Mouse (Mus musculus) heart, embryonic 15.5 days (tissue): Measurements from ENCODE around the gene Nrip2. TPM values are rescaled to one million over a fixed set of nuclear protein-coding genes. Genes with fewer than 3 reads are reported as not detected.
A peak's percentile ranks its signal among the peaks of the same experiment; 100 is the strongest.

Source experiments
- ATAC-seq: fragments of 200-750 bp; cut with Nextera tagmentation; replicated peaks from 2 replicates; pipeline ENCODE4 v1.8.0; 2017; ENCODE audit warnings: low read depth, moderate TSS enrichment; ENCODE audit not compliant: insufficient number of reproducible peaks, insufficient read depth, low FRiP score
- H3K27ac ChIP-seq: fragments of 300-500 bp; sonication (generic); 2 replicates; pipeline ENCODE4 v1.5.1; 2015; ENCODE audit warnings: mild to moderate bottlenecking, inconsistent platforms
- H3K27me3 ChIP-seq: fragments of 300-500 bp; sonication (generic); 2 replicates; pipeline ENCODE4 v1.6.1; 2015; ENCODE audit warnings: inconsistent platforms
- H3K36me3 ChIP-seq: fragments of 300-500 bp; sonication (generic); 2 replicates; pipeline ENCODE4 v1.6.1; 2015; ENCODE audit warnings: mild to moderate bottlenecking, inconsistent platforms
- H3K4me1 ChIP-seq: fragments of 300-500 bp; sonication (generic); replicated peaks from 2 replicates; pipeline ENCODE4 v1.6.1; 2015; ENCODE audit warnings: inconsistent platforms
- H3K4me2 ChIP-seq: fragments of 300-500 bp; sonication (generic); 2 replicates; pipeline ENCODE4 v1.6.1; 2015; ENCODE audit warnings: inconsistent platforms, mild to moderate bottlenecking, moderate library complexity
- H3K4me3 ChIP-seq: fragments of 300-500 bp; sonication (generic); 2 replicates; pipeline ENCODE4 v1.5.1; 2015; ENCODE audit warnings: mild to moderate bottlenecking, inconsistent platforms
- H3K9ac ChIP-seq: fragments of 300-500 bp; sonication (generic); 2 replicates; pipeline ENCODE4 v1.6.1; 2015; ENCODE audit warnings: mild to moderate bottlenecking, inconsistent platforms
- H3K9me3 ChIP-seq: fragments of 300-500 bp; sonication (generic); replicated peaks from 2 replicates; pipeline ENCODE4 v1.6.1; 2016; ENCODE audit warnings: inconsistent platforms
- WGBS: fragments of 180-500 bp; shearing (Covaris S2); methylation state at CpG from one replicate; pipeline ENCODE4 v1.1.7; 2015; ENCODE audit warnings: mixed read lengths; 5-methylcytosine and 5-hydroxymethylcytosine counted together
- polyA plus RNA-seq: library from polyadenylated mRNA; unstranded; fragments of >200 nt; fragmentation: Nextera tagmentation; extraction: Ambion mirVana; gene quantifications from 2 replicates; pipeline ENCODE4 v1.2.1, GENCODE M21; 2015

Nrip2 gene
- polyA plus RNA-seq, 1 experiment from 2014 or later, result 2.3 TPM

DNA sequence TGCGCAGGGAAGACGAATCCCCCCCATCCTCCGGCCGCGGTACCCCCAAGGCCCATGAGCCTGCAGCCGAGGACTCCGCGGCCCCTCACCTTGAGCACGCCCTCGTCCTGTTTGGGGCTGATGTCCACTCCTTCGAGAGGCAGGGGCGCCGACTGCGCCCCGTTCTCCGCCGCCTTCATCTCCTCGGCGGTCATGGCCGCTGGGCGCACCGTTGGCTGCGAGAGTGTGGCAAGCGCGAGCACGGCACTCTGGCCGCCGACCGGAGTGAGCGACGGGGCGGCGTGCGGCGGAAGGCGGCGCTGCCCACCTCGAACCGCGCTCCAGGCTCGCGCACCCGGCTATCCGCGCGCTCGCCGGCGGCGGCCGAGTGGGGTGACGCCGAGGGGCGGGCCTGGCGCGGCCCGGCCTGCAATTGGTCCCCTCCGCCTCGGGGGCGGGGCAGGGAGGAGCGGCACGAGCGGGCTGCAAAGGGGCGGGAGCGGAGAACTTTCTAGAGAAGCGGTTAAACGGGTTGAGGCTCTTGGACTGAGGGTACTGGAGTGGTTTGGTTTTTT lies 39.3 kb downstream of the Nrip2 start, which contains the start of gene Fkbp4:
Fkbp4 (minus strand) TSS at position 361 of the 554 bp plus-strand sequence.
- peak within 1 kb of the TSS; percentile 95 for H3K27ac ChIP-seq
- WGBS, result under 1% methylated on average over 58 of the region's 67 CpGs
- H3K36me3 ChIP-seq, result peaks cover 20% of the 10 kb centered on the region
- peak within 1 kb of the TSS; percentile 96 for H3K9ac ChIP-seq
- H3K4me3 ChIP-seq, result peak within 1 kb of the TSS; percentile 91
- H3K27me3 ChIP-seq, result no peaks in the 10 kb centered on the region
- H3K4me2 ChIP-seq, result peak within 1 kb of the TSS; percentile 85
- peak; percentile 93 for ATAC-seq
- peaks cover 41% of the 10 kb centered on the region for H3K4me1 ChIP-seq
- H3K9me3 ChIP-seq, result no peaks in the 10 kb centered on the region

- H3K36me3 ChIP-seq, result peaks cover 15% of the 10 kb centered on the region
- H3K4me3 ChIP-seq, result peak overlapping the region; percentile 91
- peak; percentile 3; the same call in 1 of the 2 replicates for ATAC-seq
- no peaks in the 10 kb centered on the region for H3K9me3 ChIP-seq
- WGBS, result 19% methylated on average over 18 of the region's 18 CpGs
- H3K27ac ChIP-seq, result peak overlapping the region; percentile 67
- peak overlapping the region; percentile 85 for H3K4me2 ChIP-seq
- H3K4me1 ChIP-seq, result peaks cover 39% of the 10 kb centered on the region
- H3K27me3 ChIP-seq, result no peaks in the 10 kb centered on the region
- peak overlapping the region; percentile 65 for H3K9ac ChIP-seq
Observed at GRCm38 (mm10) chr6:128438871-128439341, 39.8 kb downstream of the Nrip2 start.

- peaks cover 2% of the 10 kb centered on the region; the same call in 1 of the 2 replicates for H3K36me3 ChIP-seq
- H3K27me3 ChIP-seq, result no peaks in the 10 kb centered on the region
- H3K4me2 ChIP-seq, result no peak overlapping the region
- peaks cover 29% of the 10 kb centered on the region for H3K4me1 ChIP-seq
- no peak overlapping the region for H3K27ac ChIP-seq
- ATAC-seq, result no peak
- H3K9ac ChIP-seq, result no peak overlapping the region
- WGBS, result 90% methylated on average over 2 of the region's 2 CpGs
- H3K9me3 ChIP-seq, result no peaks in the 10 kb centered on the region
- no peak overlapping the region for H3K4me3 ChIP-seq
Observed at GRCm38 (mm10) chr6:128440238-128440637, 41.1 kb downstream of the Nrip2 start.

DNA sequence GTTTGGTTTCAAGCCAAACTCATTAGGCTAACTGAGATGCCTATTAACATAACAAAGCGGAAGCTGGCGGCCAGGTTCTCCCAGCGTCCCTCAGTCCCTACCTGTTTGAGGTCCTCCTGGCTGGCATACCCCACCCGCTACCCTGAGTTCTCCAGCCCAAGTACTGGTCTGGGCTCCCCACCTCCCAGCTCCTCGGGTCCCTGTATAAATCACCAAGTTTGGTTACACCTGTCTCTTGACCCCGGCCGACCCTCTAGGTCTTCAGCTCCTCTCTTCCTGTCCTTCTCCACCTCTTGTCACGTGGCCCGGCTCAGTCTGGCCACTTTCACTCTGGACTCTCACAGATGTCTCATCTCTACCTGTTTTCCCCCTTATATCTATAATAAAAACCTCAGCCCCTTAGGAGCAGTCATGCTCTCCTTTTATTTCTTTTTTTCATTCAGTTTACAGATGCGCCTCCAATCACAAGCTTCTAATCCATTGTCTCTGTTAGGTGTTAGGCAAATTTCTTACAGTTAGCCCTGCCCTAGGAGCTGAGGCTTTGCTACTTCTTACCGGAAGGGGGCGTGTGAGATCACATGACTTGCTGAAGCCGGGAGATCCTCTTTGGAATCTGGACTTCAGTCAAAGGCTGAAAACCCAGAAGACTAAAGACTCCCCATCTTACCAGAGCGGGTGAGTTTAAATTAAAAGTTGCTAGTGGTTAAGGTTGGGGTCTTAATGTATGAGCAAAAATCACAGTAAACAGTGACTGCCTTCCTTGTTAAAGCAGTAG lies 46.9 kb downstream of the Nrip2 start:
- H3K4me1 ChIP-seq, result 0 out of 2 replicates have a peak, but pooled peaks cover 5% of the 10 kb centered on the region
- H3K27me3 ChIP-seq, result no peaks in the 10 kb centered on the region
- H3K4me3 ChIP-seq, result peak overlapping the region; percentile 21
- H3K9ac ChIP-seq, result no peak overlapping the region
- no peaks in the 10 kb centered on the region for H3K9me3 ChIP-seq
- no peak overlapping the region for H3K27ac ChIP-seq
- H3K4me2 ChIP-seq, result peak overlapping the region; percentile 53
- 12% methylated on average over 14 of the region's 14 CpGs for WGBS
- no peaks in the 10 kb centered on the region for H3K36me3 ChIP-seq
- ATAC-seq, result peak; percentile 36

GRCm38 (mm10) chr6:128447063-128447462 lies 48.0 kb downstream of the Nrip2 start:
- Histone ChIP-seq H3K27ac (no peak overlapping the region), H3K9ac (no peak overlapping the region), H3K9me3 (no peaks in the 10 kb centered on the region), H3K4me1 (0 out of 2 replicates have a peak, but pooled peaks cover 5% of the 10 kb centered on the region), H3K36me3 (no peaks in the 10 kb centered on the region), H3K4me2 (no peak overlapping the region), H3K27me3 (no peaks in the 10 kb centered on the region), H3K4me3 (no peak overlapping the region)
- ATAC-seq, result no peak
- 95% methylated on average over 5 of the region's 5 CpGs for WGBS

- Histone ChIP-seq H3K4me1 (no peaks in the 10 kb centered on the region), H3K9me3 (no peaks in the 10 kb centered on the region), H3K27me3 (no peaks in the 10 kb centered on the region), H3K9ac (no peak overlapping the region), H3K27ac (no peak overlapping the region), H3K4me3 (no peak overlapping the region), H3K36me3 (no peaks in the 10 kb centered on the region), H3K4me2 (no peak overlapping the region)
- no peak for ATAC-seq
- WGBS, result 67% methylated on average over 12 of the region's 12 CpGs
Observed at GRCm38 (mm10) chr6:128455835-128456605, 56.9 kb downstream of the Nrip2 start.

GRCm38 (mm10) chr6:128457186-128457585 lies 58.1 kb downstream of the Nrip2 start:
- H3K9ac ChIP-seq, result no peak overlapping the region
- no peaks in the 10 kb centered on the region for H3K4me1 ChIP-seq
- no peaks in the 10 kb centered on the region for H3K9me3 ChIP-seq
- H3K27me3 ChIP-seq, result no peaks in the 10 kb centered on the region
- H3K36me3 ChIP-seq, result no peaks in the 10 kb centered on the region
- WGBS, result 74% methylated on average over 5 of the region's 5 CpGs
- H3K4me3 ChIP-seq, result no peak overlapping the region
- no peak overlapping the region for H3K4me2 ChIP-seq
- ATAC-seq, result no peak
- no peak overlapping the region for H3K27ac ChIP-seq

- Histone ChIP-seq H3K27ac (no peak overlapping the region), H3K9me3 (no peaks in the 10 kb centered on the region), H3K27me3 (no peaks in the 10 kb centered on the region), H3K36me3 (no peaks in the 10 kb centered on the region), H3K9ac (no peak overlapping the region), H3K4me3 (no peak overlapping the region), H3K4me2 (no peak overlapping the region), H3K4me1 (no peaks in the 10 kb centered on the region)
- no peak for ATAC-seq
- WGBS, result 29% methylated on average over 2 of the region's 2 CpGs
Observed at GRCm38 (mm10) chr6:128460321-128460720, 61.2 kb downstream of the Nrip2 start.

- Histone ChIP-seq H3K9me3 (no peaks in the 10 kb centered on the region), H3K4me1 (no peaks in the 10 kb centered on the region), H3K9ac (no peak overlapping the region), H3K36me3 (no peaks in the 10 kb centered on the region), H3K4me3 (no peak overlapping the region), H3K4me2 (no peak overlapping the region), H3K27me3 (no peaks in the 10 kb centered on the region), H3K27ac (no peak overlapping the region)
- no peak for ATAC-seq
- 73% methylated on average over 14 of the region's 14 CpGs for WGBS
Observed at GRCm38 (mm10) chr6:128460729-128461503, 61.8 kb downstream of the Nrip2 start.

DNA sequence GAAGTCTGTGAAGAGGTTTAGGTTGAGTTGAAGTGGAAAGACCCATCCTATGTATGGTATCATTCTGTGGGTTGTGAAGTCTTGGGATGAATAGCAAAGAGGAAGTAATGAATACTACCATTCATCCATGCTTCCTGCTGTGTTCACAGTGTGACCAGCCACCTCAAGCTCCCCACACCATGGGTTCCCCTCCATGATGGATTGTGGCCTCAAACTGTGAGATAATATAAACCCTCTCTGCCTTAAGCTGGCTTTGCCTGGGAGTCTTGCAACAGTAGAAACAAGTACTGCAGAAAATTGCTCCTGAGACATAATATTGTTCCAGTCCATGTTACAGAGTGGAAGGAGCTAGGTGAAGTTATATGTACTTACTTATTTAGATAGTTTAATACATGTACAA lies 62.5 kb downstream of the Nrip2 start:
- Histone ChIP-seq H3K9ac (no peak overlapping the region), H3K9me3 (no peaks in the 10 kb centered on the region), H3K4me1 (no peaks in the 10 kb centered on the region), H3K4me2 (no peak overlapping the region), H3K27ac (no peak overlapping the region), H3K27me3 (no peaks in the 10 kb centered on the region), H3K4me3 (no peak overlapping the region), H3K36me3 (no peaks in the 10 kb centered on the region)
- no peak for ATAC-seq

DNA sequence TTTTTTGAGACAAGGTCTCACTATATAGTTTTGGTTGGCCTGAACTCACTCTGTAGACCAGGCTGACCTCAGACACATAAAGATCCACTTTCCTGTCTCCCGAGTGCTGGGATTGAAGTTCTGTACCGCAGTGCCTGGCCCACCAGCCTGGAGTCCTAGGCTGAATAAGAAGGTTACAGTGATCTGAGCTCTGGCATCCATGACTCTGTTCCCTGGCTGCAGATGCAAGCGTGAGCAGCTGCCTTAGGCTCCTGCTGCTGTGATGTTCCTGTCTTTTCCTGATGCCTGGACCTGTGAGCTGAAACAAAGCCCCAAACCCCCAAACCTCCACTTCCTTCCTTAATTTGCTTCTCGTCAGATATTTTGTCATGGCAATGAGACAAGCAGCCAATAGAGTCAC lies 65.9 kb downstream of the Nrip2 start:
- ATAC-seq, result no peak
- WGBS, result 75% methylated on average over 4 of the region's 4 CpGs
- no peaks in the 10 kb centered on the region for H3K4me1 ChIP-seq
- no peaks in the 10 kb centered on the region for H3K9me3 ChIP-seq
- H3K27me3 ChIP-seq, result no peaks in the 10 kb centered on the region
- no peak overlapping the region for H3K4me3 ChIP-seq
- no peak overlapping the region for H3K4me2 ChIP-seq
- no peaks in the 10 kb centered on the region for H3K36me3 ChIP-seq
- H3K27ac ChIP-seq, result no peak overlapping the region
- H3K9ac ChIP-seq, result no peak overlapping the region
